Mouse (Mus musculus): ENCODE measurements around the gene Trmt10c.
"Not testable (repeated sequence)": the region's sequence is repeated elsewhere in the genome, so short reads cannot be mapped to it uniquely, and the experiment has no call there.

- TF ChIP-seq CTCF (IDR thresholded peaks at IDR 0.05; ENCODE audit: low read depth, low read length); POLR2A (IDR thresholded peaks at IDR 0.05; ENCODE audit: insufficient read depth, low read length): not testable (repeated sequence)
These were observed 10.4 kb upstream of the Trmt10c start, which contains the start of gene Senp7 for GRCm38 (mm10) chr16:56048038-56048437.

Measured in ES-Bruce4 (cell line).